Mouse (Mus musculus) embryonic fibroblast, embryonic 13.5 days (primary cell): ENCODE data around the gene Slfn1.

ENCODE experiments used
- CTCF ChIP-seq: IDR thresholded peaks from 2 replicates; pipeline ENCODE4 v1.5.1; 2011; ENCODE audit warnings: mild to moderate bottlenecking, control low read depth, low read length, moderate library complexity, borderline replicate concordance; ENCODE audit not compliant: insufficient read depth
- POLR2A ChIP-seq: IDR thresholded peaks from 2 replicates; pipeline ENCODE4 v1.6.1; 2011; ENCODE audit warnings: low read depth, mild to moderate bottlenecking, control low read depth, low read length, moderate library complexity

GRCm38 (mm10) chr11:83067982-83068694 is 48.5 kb upstream of the Slfn1 start:
- TF ChIP-seq CTCF = no peak
- TF ChIP-seq POLR2A = no peak
